Mouse (Mus musculus): Measurements from ENCODE around the gene Ube2r2. TPM values are rescaled to one million over a fixed set of nuclear protein-coding genes. Genes with fewer than 3 reads are reported as not detected.

Gene Ube2r2
- polyA plus RNA-seq, 1 experiment from 2014 or later = 39.4 TPM

DNA sequence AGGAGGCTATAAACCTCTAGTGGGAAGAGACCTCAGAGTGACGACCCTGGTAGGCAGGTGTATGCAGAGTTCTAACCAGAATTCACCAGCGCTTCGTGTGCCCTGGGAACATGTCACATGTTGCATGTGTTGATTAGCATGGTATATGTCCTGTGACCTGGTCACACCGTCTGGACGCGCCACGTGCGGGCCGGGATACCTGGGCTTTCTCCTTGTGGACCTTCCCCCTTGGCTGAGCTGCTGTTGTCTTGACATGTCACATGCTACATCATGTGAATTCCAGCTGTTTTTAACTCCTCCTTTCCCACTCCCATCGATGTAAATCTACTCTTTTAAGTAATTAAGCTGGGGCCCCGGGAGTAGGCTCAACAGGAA lies 37.0 kb upstream of the Ube2r2 start:
- DNase-seq (no peak), ATAC-seq (peak; percentile 4; the same call in 1 of the 2 replicates)
- no peak for TF ChIP-seq CTCF (IDR thresholded peaks at IDR 0.05; ENCODE audit: low read depth)
- TF ChIP-seq EP300 (IDR thresholded peaks at IDR 0.05; ENCODE audit: low read depth) = no peak
- H3K36me3 ChIP-seq (replicated peaks; ENCODE audit: insufficient read depth, low read length) = no peaks in the 10 kb centered on the region
- H3K9ac ChIP-seq (replicated peaks) = no peak overlapping the region
- peak overlapping the region; percentile 86 for H3K4me2 ChIP-seq (ENCODE audit: low read depth, low read length)
- peaks cover 32% of the 10 kb centered on the region for H3K4me1 ChIP-seq (ENCODE audit: insufficient read depth)
- no peaks in the 10 kb centered on the region for H3K9me3 ChIP-seq (ENCODE audit: low read length)
- H3K27me3 ChIP-seq (ENCODE audit: insufficient read depth, low read length) = peaks cover 20% of the 10 kb centered on the region
- peak overlapping the region; percentile 48 for H3K4me3 ChIP-seq (ENCODE audit: low read depth, low read length)
- 17% methylated on average over 11 of the region's 11 CpGs for WGBS (ENCODE audit: insufficient replicate concordance)
- H3K27ac ChIP-seq (ENCODE audit: low read depth) = no peak overlapping the region

DNA sequence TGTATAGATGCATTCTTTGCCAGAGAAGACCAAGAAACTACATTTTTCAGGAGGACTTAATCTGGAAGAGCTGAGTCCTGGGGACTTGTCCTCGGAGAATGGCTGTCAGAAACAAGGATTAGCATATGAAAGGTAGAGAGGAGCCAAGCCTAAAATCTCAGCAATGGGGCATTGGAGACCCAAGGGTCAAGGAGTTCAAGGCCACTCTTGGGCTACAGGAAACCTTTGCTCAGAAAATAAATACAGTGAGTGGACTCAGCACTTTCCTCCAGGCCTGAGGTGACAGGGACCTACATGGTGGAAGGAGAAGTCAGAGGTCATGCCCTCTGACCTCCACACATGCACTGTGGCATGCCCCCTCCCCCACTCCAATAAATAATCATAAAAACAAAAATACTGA lies 34.6 kb upstream of the Ube2r2 start:
- TF ChIP-seq EP300 (IDR thresholded peaks at IDR 0.05; ENCODE audit: low read depth) = no peak
- no peak for TF ChIP-seq CTCF (IDR thresholded peaks at IDR 0.05; ENCODE audit: low read depth)
- Histone ChIP-seq H3K27me3 (ENCODE audit: insufficient read depth, low read length) (peaks cover 20% of the 10 kb centered on the region), H3K27ac (ENCODE audit: low read depth) (no peak overlapping the region), H3K4me2 (ENCODE audit: low read depth, low read length) (no peak overlapping the region), H3K36me3 (replicated peaks; ENCODE audit: insufficient read depth, low read length) (no peaks in the 10 kb centered on the region), H3K9ac (replicated peaks) (no peak overlapping the region), H3K4me3 (ENCODE audit: low read depth, low read length) (no peak overlapping the region), H3K9me3 (ENCODE audit: low read length) (no peaks in the 10 kb centered on the region), H3K4me1 (ENCODE audit: insufficient read depth) (peaks cover 28% of the 10 kb centered on the region)
- no peak for DNase-seq
- 61% methylated on average over 1 of the region's 1 CpGs for WGBS (ENCODE audit: insufficient replicate concordance)
- no peak for ATAC-seq

DNA sequence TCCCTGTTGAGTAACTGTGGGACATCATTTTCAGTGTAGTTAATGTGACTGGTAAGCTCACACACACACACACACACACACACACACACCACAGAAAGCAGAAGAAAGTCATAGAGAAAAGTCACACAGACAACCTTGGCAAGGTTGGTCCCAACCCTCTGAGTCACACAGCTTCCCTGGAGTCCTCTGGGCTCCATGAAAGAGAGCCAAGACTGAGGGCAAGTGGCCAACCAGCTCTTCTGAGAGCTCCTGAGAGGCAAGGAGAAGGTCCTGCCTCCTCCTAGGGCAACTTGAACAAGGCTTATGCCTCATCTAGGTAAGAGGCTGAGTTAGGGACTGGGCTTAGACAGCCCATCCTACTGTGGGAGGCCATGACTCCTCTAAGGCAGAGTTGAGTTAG lies 32.6 kb upstream of the Ube2r2 start:
- Histone ChIP-seq H3K4me2 (ENCODE audit: low read depth, low read length) (no peak overlapping the region), H3K36me3 (replicated peaks; ENCODE audit: insufficient read depth, low read length) (no peaks in the 10 kb centered on the region), H3K4me3 (ENCODE audit: low read depth, low read length) (no peak overlapping the region), H3K27ac (ENCODE audit: low read depth) (no peak overlapping the region), H3K9me3 (ENCODE audit: low read length) (no peaks in the 10 kb centered on the region), H3K9ac (replicated peaks) (no peak overlapping the region), H3K4me1 (ENCODE audit: insufficient read depth) (peaks cover 9% of the 10 kb centered on the region), H3K27me3 (ENCODE audit: insufficient read depth, low read length) (peaks cover 10% of the 10 kb centered on the region)
- ATAC-seq = no peak
- DNase-seq = no peak
- TF ChIP-seq CTCF (IDR thresholded peaks at IDR 0.05; ENCODE audit: low read depth) = no peak
- TF ChIP-seq EP300 (IDR thresholded peaks at IDR 0.05; ENCODE audit: low read depth) = no peak

- H3K9me3 ChIP-seq (ENCODE audit: low read length) = no peaks in the 10 kb centered on the region
- H3K4me3 ChIP-seq (ENCODE audit: low read depth, low read length) = no peak overlapping the region
- WGBS (ENCODE audit: insufficient replicate concordance) = 62% methylated on average over 4 of the region's 4 CpGs
- no peaks in the 10 kb centered on the region for H3K27me3 ChIP-seq (ENCODE audit: insufficient read depth, low read length)
- ATAC-seq (no peak), DNase-seq (no peak)
- H3K36me3 ChIP-seq (replicated peaks; ENCODE audit: insufficient read depth, low read length) = no peaks in the 10 kb centered on the region
- H3K9ac ChIP-seq (replicated peaks) = no peak overlapping the region
- H3K4me2 ChIP-seq (ENCODE audit: low read depth, low read length) = no peak overlapping the region
- no peak overlapping the region for H3K27ac ChIP-seq (ENCODE audit: low read depth)
- H3K4me1 ChIP-seq (ENCODE audit: insufficient read depth) = no peaks in the 10 kb centered on the region
- TF ChIP-seq CTCF (IDR thresholded peaks at IDR 0.05; ENCODE audit: low read depth) (no peak), EP300 (IDR thresholded peaks at IDR 0.05; ENCODE audit: low read depth) (no peak)
Observed at GRCm38 (mm10) chr4:41107440-41107839, 28.1 kb upstream of the Ube2r2 start.

- Histone ChIP-seq H3K27me3 (ENCODE audit: insufficient read depth, low read length) (no peaks in the 10 kb centered on the region), H3K9me3 (ENCODE audit: low read length) (no peaks in the 10 kb centered on the region), H3K4me2 (ENCODE audit: low read depth, low read length) (no peak overlapping the region), H3K36me3 (replicated peaks; ENCODE audit: insufficient read depth, low read length) (no peaks in the 10 kb centered on the region), H3K27ac (ENCODE audit: low read depth) (no peak overlapping the region), H3K9ac (replicated peaks) (no peak overlapping the region), H3K4me1 (ENCODE audit: insufficient read depth) (no peaks in the 10 kb centered on the region), H3K4me3 (ENCODE audit: low read depth, low read length) (no peak overlapping the region)
- 58% methylated on average over 10 of the region's 10 CpGs for WGBS (ENCODE audit: insufficient replicate concordance)
- no peak for DNase-seq
- TF ChIP-seq EP300 (IDR thresholded peaks at IDR 0.05; ENCODE audit: low read depth) (no peak), CTCF (IDR thresholded peaks at IDR 0.05; ENCODE audit: low read depth) (no peak)
- peak; percentile 40; the same call in 1 of the 2 replicates for ATAC-seq
Observed at GRCm38 (mm10) chr4:41108717-41109425, 26.7 kb upstream of the Ube2r2 start.

- no peaks in the 10 kb centered on the region for H3K27me3 ChIP-seq (ENCODE audit: insufficient read depth, low read length)
- no peak overlapping the region for H3K4me2 ChIP-seq (ENCODE audit: low read depth, low read length)
- no peak for TF ChIP-seq EP300 (IDR thresholded peaks at IDR 0.05; ENCODE audit: low read depth)
- TF ChIP-seq CTCF (IDR thresholded peaks at IDR 0.05; ENCODE audit: low read depth) = no peak
- DNase-seq = no peak
- H3K4me3 ChIP-seq (ENCODE audit: low read depth, low read length) = no peak overlapping the region
- no peaks in the 10 kb centered on the region for H3K9me3 ChIP-seq (ENCODE audit: low read length)
- H3K9ac ChIP-seq (replicated peaks) = no peak overlapping the region
- H3K36me3 ChIP-seq (replicated peaks; ENCODE audit: insufficient read depth, low read length) = peaks cover 42% of the 10 kb centered on the region
- ATAC-seq = no peak
- H3K27ac ChIP-seq (ENCODE audit: low read depth) = no peak overlapping the region
- no peaks in the 10 kb centered on the region for H3K4me1 ChIP-seq (ENCODE audit: insufficient read depth)
- WGBS (ENCODE audit: insufficient replicate concordance) = 94% methylated on average over 9 of the region's 9 CpGs
Observed at GRCm38 (mm10) chr4:41114358-41115070, 21.0 kb upstream of the Ube2r2 start.
